Comparison of ENCODE assay signal across 15 mouse cellular contexts in the genomic region with DNA sequence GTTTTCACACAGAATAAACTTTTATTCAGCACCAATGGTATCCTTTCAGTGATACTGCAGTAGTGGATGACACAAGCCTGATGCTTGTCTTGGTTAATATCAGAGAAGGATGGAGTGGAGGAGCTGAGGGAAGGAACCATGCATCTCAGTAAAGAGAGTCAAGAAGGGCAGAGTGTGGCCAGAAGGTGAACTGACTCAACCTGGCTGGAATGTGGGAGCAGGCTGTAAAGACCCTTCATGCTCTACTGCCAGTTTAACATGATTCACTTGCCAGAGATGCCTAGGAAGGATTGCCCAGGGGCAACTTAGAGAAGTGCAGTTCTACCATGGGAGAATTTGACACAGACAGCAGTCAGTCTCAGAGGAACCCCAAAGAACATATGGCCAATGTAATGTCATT.
"Had no signal": no experiment of that assay in that cellular context is flagged by ENCODE, and none has a peak within 500 bp of the region (broad histone marks: within the 10 kb centered on the region; RNA-seq: fewer than 3 reads in every experiment).

No protein-coding gene starts in this region.

- H3K4me1 ChIP-seq: liver, embryonic 13.5 days; midbrain, embryonic 12.5 days; neural tube, embryonic 12.5 days had no signal

- H3K4me2 ChIP-seq: liver, embryonic 13.5 days; midbrain, embryonic 12.5 days; neural tube, embryonic 12.5 days had no signal

- H3K9me3 ChIP-seq: liver, embryonic 13.5 days; midbrain, embryonic 12.5 days; neural tube, embryonic 12.5 days had no signal

- ATAC-seq: midbrain, embryonic 16.5 days had no signal

- H3K9ac ChIP-seq: liver, embryonic 13.5 days; midbrain, embryonic 12.5 days; neural tube, embryonic 12.5 days had no signal

- H3K27ac ChIP-seq: kidney, postnatal 0 days; layer of hippocampus, adult 2 months; left cerebral cortex, adult 2 months; liver, embryonic 13.5 days; midbrain, embryonic 12.5 days; neural tube, embryonic 12.5 days had no signal

- H3K4me3 ChIP-seq: layer of hippocampus, adult 2 months; left cerebral cortex, adult 2 months; liver, embryonic 13.5 days; midbrain, embryonic 12.5 days; neural tube, embryonic 12.5 days had no signal

- H3K36me3 ChIP-seq: liver, embryonic 13.5 days; midbrain, embryonic 12.5 days; neural tube, embryonic 12.5 days had no signal

- DNase-seq: kidney, adult 2 months; kidney, postnatal 25 days; layer of hippocampus, postnatal 36 days; liver, embryonic 13.5 days; lung, adult 2 months; lung, postnatal 14 days; lung, postnatal 4 days; retina, postnatal 1 day; thymus, postnatal 25 days had no signal

- H3K27me3 ChIP-seq: liver, embryonic 13.5 days; midbrain, embryonic 12.5 days; neural tube, embryonic 12.5 days had no signal
